Mouse (Mus musculus): ENCODE measurements around the gene Mtus2. TPM values are rescaled to one million over a fixed set of nuclear protein-coding genes. Genes with fewer than 3 reads are reported as not detected.

Gene Mtus2
- polyA plus RNA-seq, 1 experiment from 2014 or later = 14.4 TPM

Other genes starting within 250 kb of the Mtus2 start
- gene Flt1, start 231.3 kb upstream of the Mtus2 start, polyA plus RNA-seq (2016; fragmentation: Nextera tagmentation; extraction: Ambion mirVana) = 8.8 and 9.9 TPM in 2 replicates
- 528 and 531 TPM in 2 replicates for gene Pomp, start 96.9 kb upstream of the Mtus2 start, polyA plus RNA-seq (2016; fragmentation: Nextera tagmentation; extraction: Ambion mirVana)
- gene Slc46a3, start 62.5 kb upstream of the Mtus2 start, polyA plus RNA-seq (2016; fragmentation: Nextera tagmentation; extraction: Ambion mirVana) = 3.2 and 4.2 TPM in 2 replicates